Mouse (Mus musculus) right cerebral cortex, postnatal 4 days (tissue): ENCODE results near the gene Ppib.

ENCODE experiments used
- DNase-seq: peaks from one replicate; pipeline ENCODE4 v3.0.0-alpha.2; 2022

Ppib gene

DNA sequence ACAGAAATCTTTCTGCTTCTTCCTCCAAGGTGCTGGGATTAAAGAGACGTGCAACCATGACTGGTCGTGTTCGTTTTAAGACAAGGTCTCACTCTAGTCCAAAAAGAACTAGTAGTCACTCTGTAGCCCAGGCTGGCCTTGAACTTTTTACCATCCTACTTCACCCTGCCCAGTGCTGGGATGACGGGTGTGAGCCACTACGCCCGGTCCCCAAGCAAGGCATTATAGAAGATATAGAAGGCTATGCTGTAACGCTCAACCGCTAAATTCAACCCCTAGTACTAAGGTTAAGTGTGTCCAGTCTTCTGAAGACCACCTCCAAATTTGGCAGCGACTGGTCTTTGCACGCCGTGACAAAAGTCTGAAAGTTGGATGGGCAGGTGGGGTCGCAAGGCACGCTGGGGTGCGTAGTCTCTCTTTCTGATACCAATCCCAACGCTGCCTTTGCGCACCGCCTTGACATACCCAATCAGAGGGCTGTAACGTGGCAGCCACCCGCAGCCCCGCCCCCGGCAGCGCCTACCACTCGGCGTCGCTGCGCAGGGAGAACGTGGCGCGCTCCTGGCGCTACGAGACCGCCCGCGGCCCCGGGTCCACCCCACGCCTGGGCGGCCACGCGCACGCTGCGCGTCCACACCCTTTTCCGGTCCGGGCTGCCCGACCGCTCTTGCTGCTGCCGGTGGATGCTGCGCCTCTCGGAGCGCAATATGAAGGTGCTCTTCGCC lies at the start of gene Ppib:
TSS of gene Ppib (plus strand) at position 640 of the 725 bp plus-strand sequence.
- peak; percentile 95 for DNase-seq

DNA sequence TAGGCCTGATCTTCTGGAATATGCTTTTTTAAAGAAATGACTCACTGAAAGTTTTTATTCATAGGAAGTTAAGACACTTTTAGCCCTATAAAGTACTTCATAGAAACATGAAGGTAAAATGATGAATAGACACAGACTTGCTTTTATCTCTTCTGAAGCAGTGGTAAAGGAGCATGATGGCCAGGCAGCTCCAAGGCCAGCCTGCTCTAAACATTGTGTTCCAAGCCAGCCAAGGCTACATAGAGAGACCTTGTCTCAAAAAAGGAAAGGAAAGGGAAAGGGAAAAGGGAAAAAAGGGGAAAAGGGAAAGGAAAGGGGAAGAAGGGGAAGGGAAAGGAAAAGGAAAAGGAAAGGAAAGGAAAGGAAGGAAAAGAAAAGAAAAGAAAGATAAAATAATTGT lies 39.4 kb upstream of the Ppib start:
- no peak for DNase-seq

DNA sequence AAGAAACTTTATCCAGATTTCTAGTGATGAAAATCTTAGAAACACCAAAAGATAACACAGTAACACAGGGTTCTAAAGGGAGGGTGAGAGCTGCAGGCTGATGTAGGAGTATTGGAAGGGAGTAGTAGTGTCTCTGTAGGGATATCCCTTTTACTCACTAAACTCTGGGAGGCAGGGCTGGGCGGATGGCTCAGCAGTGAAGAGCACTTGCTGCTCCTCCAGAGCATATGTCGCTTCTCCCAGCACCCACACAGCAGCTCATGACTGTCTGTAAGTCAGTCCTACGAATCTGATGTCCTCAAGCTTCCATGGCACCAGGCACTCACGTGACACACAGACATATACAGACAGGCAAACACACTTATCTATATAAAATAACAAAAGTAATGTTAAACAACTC lies 21.9 kb upstream of the Ppib start:
- DNase-seq: no peak

DNA sequence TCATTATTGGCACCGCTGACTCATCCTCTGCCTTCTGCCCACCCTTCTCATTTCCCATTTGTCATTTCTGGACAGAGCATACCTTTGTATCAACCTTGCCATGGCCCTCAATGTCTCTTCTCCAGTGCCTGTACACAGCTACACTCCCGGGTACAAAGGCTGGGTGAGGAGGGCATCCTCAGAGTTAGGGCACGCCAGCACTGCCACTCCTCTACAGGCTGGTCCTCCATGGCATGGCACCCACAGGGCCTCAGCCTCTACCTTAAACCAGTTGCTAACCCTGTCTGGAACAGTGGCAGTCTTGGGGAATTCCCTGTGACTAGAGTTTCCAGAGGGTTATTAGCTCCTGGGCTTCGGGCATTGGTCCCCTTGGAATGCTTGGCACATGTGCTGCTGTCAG lies 21.4 kb upstream of the Ppib start:
- no peak for DNase-seq

DNA sequence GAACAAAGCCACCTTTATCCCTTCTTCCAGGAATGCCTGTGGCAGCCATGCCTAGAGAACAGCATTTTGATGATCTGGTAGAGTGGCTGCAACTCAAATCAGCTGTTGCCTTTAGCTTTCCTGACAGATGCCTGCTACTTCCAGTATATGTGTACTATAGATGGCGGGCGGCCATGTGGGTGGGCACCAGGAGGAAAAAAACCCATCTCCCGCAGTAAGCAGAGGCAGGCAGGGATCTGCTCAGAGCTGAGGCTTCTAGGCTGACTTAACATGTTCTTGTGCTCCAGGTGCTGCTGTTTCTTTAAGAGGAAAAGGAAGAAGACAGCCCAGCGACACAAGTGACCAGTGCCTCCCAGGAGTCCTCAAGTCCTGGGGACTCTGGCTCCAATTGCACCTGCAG lies 20.7 kb upstream of the Ppib start:
- no peak for DNase-seq

DNA sequence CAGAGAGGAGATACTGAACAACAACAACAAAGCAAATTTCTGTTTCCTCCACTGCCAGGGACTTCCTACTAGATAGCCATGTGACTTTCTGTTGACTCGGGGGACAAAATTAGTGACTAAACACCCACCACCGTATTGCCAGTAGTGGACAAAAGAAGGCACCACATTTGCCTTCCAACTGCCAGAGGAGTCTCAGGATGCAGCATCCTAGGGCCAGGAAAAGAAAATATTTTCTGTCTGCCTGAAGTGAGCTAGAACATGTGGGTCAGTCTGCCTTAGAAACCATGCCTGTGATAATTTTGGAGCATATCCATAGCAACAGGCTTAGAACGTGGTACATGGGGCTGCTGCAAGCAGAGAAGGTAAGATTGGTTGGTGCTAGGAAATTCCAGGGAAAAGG lies 19.2 kb upstream of the Ppib start:
- no peak for DNase-seq

DNA sequence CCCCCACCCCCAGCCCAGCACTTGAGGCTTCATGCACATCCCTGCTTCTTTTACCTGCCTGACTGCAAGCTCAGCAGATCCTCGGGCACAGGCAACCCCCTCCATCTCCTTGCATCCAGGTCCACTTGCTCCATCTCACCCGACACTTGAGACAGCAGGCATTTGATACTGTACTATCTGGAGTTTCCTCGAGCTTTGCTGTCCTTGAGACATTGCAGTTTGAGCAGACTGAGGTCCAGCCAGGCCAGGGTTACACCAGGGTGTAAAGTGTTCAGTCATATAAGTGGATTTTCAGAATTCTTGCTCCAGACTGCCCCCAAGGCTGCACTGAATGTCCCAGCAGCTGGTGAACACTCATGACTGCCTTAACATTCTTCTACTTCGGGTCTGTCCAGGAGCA lies 17.7 kb upstream of the Ppib start:
- no peak for DNase-seq

DNA sequence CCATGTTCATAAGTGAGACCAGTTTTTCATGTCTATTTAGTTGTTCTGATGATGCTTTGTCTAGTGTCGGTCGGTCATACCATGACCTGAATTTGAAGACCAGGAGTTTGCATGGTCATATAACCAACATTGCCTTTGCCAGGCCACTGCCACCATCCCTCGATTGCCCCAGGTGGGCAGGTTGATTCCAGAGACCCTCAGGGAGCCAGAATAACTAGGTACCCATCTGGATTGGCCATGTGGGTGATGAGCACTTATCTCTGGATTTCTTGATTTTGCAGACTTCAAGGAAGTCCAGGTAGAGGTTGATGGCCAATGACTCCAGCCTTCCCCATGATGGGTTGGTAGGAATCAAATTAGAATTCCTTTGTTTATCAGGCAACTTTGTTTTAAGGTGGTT lies 16.8 kb upstream of the Ppib start:
- no peak for DNase-seq

DNA sequence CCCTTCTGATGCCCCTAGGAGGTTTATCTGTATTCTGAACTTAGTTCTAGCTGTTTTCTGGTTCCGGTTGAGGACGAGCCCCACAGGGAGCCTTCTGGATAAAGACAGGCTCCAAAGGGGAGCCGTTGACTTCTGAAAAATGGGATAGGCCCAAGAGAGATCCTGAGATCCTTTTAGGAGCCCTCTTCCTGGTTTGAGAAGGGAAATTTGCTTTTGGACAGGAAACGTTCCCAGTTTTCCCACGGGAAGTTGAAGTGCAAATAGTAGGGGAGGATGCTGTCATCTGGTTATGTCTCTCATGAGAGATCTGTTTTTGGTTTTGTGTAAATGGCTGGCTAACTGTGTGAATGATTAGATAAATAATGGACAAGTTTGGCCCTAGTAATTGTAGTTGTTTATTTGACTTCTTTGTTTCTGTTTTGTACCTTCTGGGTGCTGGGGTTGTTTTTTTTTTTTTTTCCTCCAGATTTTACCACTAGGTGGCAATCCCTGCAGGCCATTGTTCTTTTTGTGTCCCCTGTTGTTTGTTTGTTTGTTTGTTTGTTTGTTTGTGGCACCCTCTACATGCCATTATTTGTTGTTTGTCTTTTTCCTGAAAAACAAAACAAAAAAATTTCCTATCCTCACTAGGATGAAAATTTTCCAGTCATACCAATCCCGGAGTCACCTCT lies 10.0 kb upstream of the Ppib start:
- no peak for DNase-seq

DNA sequence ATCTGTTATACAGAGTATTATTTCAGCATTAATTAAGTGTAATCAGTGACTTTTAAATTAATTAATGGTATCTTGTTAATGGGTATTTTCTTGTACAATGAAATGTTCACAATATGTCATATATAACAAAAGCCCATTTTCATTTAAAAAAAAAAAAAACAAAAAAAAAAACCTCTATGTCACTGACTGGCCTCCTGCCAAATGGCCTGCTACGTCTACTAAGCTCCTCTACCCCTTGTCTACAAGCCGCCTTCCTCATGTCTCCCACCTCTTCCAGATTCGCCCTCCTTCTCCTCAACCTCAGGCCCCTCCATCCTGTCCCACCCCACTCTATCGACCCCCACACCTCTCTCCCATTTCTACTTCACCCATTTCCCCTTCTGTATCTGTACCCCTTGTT lies 8.5 kb upstream of the Ppib start:
- no peak for DNase-seq

DNA sequence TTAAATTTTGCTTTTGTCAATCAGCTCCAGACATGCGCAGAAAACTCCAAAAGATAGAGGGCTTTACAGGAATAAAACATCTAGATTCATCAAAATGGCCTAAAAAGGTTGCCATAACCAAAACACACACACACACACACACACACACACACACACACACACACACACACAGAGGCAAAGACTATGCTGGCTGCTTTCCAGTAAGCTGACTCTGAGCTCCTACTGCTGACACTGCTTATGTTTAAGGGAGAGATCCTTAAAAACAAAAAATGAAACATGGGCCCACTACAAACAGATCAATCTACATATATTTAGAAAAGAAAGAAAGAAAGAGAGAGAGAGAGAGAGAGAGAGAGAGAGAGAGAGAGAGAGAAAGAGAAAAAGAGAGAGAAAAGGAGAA lies 7.3 kb upstream of the Ppib start:
- no peak for DNase-seq

DNA sequence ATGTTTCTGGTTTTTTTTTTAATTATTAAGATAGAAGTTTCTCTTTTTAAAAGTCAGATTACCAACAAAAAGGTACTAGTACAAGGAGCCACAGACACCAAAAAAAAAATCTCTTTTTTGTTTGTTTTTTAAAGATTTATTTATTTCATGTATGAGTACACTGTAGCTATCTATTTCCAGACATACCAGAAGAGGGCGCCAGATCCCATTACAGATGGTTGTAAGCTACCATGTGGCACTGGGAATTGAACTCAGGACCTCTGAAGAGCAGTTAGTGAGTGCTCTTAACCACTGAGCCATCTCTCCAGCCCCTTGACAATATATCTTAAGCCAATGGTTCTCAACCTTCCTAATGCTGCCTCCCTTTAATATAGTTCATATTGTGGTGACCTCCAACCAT lies 6.4 kb upstream of the Ppib start:
- DNase-seq: no peak

DNA sequence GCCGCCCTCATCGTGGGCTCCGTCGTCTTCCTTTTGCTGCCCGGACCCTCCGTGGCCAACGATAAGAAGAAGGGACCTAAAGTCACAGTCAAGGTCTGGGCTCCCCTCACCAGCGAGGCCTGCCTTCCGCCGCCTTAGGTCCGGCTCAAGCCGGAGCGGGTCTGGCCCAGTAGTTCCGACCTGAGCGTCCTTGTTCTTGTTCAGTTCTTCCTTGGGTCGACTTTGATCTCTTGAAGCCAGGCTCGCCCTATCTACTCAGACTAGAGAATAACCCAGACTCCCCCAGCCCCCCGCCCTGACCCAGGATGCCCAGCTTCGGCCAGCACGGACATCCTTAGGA lies 256 bp downstream of the Ppib start:
- no peak for DNase-seq

DNA sequence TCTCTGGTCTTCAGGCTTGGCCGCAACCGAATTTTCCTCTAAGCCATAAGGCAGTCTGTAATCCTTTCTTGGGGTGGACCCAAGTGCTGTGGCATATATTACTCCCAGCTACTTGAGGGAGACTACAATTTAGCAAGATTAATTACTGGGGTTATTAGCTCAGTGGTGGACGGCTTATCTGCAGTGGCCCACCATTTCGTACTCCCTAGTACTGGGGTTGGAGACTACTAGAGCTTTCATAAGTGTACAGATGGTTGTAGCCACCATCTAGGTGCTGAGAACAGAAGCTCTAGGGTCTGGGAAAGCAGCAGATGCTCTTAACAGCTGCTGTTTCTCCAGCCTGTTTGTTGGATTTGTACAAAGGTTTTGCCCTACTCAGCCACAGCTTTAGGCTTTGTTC lies 964 bp downstream of the Ppib start:
- DNase-seq: no peak

DNA sequence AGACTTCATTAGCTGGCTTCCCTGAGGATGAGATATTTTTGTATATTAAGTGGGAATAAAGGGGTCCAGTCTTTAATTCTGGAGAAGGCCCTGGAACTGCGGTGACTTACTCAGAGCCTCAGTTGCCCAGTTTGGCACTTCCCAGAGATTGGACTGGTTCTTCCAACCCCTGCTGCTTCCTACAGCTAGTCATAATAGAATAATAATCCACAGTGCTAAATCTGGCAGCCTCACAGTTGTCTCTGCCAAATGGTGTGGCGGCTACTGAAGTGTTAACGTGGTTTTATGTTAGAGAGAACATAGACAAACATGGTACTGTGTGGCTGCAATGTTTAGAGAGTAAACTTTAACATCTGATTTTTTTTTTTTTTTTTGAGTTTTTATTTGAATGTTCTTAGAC lies 1.6 kb downstream of the Ppib start:
- DNase-seq: no peak

DNA sequence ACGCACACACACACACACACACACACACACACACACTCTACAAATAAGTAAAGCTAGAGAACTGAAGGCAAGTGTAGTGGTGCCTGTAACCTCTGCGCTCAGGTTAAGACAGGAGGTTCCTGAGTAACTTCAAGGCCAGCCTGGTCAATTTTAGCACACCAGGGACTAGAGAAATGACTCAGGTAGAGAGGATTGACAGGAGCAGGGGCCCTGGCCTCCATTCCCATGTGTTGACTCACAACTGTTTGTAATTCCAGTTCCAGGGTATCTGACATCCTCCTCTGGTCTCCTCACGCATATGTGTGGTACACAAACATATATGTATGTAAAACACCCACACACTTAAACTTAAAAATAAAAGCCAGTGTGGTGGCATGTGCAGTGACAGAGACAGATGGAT lies 3.4 kb downstream of the Ppib start:
- DNase-seq: no peak

DNA sequence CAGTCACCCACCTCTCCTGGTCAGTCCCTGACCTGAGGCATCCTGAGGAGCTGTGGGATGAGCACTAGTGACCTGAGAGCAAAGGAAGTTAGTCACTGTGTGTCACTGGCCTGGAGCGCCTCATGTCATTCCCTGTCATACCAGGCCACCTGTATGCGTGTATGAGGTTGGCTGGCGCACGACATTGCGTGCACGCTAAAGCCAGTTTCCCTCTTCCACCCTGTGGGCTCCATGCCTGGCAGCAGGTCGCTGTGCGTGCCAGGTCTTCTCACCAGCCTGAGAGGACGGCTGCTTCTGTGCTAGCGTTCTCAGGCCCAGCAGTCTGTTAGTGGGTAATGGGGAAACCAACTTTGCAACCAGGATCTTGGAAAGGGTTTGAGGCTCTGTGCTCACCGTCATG lies 4.3 kb downstream of the Ppib start:
- no peak for DNase-seq

DNA sequence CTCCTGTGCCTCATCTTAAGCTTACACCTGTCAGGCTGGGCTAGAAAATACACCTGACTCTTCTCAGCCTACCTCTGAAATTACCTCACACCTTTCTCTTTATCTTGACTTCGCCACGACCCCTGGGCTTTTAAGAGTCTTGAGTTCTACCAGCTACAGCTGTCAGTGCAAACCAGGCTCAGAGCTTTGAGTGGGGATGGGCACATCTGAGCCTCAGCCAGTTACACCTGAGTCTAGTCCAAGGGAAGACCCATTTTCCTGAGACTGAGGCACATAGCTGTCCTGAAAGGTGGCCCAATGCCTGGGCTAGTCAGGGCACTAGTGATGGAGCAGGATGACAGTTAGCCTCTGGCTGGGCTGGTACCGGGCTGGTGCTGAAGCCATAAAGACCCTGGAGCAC lies 6.8 kb downstream of the Ppib start:
- no peak for DNase-seq

DNA sequence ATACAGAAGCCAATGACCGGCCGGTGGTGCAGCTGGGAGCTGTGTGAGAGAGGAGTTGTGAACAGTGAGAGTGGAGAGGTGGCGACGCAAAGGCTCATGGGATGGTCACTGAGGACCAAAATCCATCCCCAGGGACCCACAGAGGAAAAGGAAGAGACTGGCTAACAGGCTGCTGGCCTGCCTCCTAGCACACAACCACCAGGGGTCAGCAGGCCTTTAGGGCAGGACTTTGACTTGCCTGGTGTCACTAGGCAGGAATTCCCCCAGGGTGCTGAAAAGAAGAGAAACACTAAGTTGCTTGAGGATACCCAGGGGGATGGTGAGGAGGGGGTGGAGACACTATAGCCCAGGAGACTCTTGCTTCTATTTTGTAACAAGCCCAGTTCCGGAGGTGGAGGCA lies 7.5 kb downstream of the Ppib start:
- peak; percentile 28 for DNase-seq

DNA sequence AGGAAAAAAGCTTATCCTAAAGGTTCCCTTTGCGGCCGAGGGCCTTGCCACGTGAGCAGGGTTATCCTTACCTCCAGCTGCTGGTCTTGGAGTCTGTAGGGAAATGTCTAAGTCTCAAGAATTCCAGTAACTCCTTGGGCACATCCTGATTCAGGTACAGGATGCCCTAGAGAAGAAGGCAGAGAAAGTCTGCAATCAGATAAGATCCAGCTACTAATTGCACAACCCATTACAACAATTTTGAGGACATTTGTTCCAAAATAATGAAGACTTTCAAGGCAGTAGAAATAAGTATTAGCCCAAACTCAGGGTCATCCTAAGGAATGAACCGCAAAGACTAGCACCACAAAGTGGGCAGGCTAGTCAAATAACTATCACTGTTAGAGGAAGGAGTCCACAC lies 8.0 kb downstream of the Ppib start:
- DNase-seq: no peak

DNA sequence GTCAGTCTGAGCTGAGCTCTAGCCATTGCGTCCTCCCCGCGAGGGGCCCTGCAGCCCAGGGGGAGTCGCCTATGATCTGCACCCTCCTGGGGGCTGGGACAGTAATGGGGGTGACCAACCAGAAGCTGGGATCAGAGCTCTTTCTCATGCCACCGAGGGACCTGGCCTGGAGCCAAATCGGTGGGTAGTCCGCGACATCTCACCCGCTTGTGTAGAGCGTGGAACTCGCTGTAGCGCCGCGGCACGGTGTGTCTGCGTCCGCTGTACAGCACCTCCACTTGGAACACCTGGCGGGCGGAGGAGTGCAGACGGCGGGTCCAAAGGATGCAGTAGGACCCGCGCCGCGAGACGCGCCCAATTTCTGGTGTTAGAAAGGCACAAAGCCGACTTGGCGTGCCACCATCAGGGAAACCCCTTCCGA lies 9.0 kb downstream of the Ppib start:
- DNase-seq: peak; percentile 60

DNA sequence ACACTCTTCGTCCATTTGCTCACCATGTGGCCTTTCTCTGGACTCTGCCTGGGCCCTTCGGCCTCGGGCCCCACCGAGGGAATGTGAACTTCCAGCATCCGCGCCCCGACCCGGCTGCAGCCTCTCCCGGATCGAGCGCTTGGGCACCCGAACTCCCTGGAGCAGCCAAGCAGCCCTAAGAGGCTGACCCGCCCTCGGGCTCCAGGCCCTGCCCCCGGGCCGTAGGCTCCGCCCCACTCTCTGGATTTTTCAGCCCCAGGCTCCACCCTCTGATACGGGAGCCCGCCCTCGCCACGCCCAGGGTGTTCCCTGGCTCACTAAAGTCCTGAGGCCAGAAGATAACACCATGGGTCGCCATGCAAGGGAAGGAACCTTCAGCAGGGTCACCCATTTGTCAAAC lies 9.6 kb downstream of the Ppib start, which contains the start of gene Snx22:
TSS of gene Snx22 (minus strand) at position 137 of the 400 bp plus-strand sequence.
- peak; percentile 61 for DNase-seq

DNA sequence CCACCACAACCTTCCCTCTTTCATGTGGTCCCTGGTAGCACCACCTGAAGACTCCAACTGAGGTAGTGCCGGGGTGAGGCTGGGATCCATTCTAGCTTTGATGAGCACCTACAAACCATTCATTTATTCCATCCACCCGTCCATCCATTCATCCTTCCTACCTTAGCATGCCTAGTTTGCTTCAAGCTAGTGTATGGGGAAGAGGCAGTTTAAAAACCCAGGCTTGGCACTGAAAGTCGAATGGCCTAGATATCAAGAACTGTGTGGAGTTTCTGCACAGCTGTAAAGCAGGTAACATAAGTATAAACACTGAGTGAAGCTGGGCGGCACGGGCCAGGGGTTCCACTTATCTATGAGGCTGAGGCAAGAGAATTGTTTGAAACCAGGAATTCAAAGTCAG lies 10.1 kb downstream of the Ppib start:
- DNase-seq: no peak

DNA sequence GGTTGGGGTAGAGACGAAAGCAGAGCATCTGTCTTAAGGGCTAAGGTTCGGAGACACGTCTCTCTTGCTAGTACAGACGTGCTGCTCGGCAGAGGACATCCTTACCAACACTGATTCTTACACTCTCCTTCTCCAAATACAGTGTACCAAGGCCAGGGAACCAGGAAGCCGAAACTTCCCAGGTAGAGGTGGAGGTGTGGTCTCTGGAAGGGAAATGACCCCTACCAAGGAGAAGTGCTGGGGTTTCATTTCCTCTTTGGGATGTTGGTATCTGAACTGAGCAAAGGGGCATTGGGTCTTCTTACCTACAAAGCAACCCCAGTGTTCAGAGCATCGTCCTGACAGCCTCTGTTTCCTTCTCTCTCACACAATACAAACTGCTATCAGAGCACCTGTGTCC lies 12.7 kb downstream of the Ppib start:
- no peak for DNase-seq

DNA sequence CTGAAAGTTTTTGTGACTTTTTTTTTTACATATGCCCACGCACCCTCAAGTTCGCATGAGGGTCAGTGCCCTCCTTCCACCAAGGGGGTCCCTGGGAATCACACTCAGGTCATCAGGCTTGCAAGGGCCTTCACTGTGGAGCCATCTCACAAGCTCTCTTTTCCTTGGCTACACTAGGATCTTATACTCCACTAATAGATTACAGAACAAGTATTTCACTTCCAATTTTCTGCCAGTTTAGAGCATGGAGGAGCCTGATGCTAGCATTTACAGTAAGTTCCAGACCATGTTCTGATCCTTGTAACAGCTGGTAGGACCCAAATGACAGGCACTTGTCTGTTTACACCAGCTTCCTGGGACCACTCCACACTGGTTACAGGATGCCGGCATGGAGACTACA lies 18.1 kb downstream of the Ppib start:
- no peak for DNase-seq
